Mouse (Mus musculus): ENCODE measurements around the gene Foxm1.

Gene Foxm1

GRCm38 (mm10) chr6:128362381-128363006 lies at the start of gene Foxm1, which contains the start of gene Rhno1:
Gene Foxm1 (plus strand): TSS chr6:128362967.
Gene Rhno1 (minus strand): TSS chr6:128362911.
- in situ Hi-C loops (cut with MboI; ENCODE audit: unreplicated experiment in 2 of 2) = loop anchor here (5.0 to 25.0 kb wide), 3 partner anchors 50 to 1225 kb away; no protein-coding TSS in a partner anchor

- in situ Hi-C loops (cut with MboI; ENCODE audit: unreplicated experiment in 2 of 2) = loop anchor here (5.0 to 25.0 kb wide), 5 partner anchors 43 to 777 kb away; partner anchors contain the start of gene Tulp3 (in 1 of the 2)
Measured at GRCm38 (mm10) chr6:128314796-128315195, 48.0 kb upstream of the Foxm1 start.

- in situ Hi-C loops (cut with MboI; ENCODE audit: unreplicated experiment in 2 of 2) = loop anchor here (5.0 to 25.0 kb wide), 5 partner anchors 42 to 778 kb away; partner anchors contain the start of gene Tulp3 (in 1 of the 2)
Measured at GRCm38 (mm10) chr6:128315597-128315996, 47.2 kb upstream of the Foxm1 start.

GRCm38 (mm10) chr6:128318317-128318716 lies 44.5 kb upstream of the Foxm1 start:
- in situ Hi-C loops (cut with MboI; ENCODE audit: unreplicated experiment in 2 of 2) = loop anchor here (5.0 to 25.0 kb wide), 5 partner anchors 39 to 781 kb away; partner anchors contain the start of gene Tulp3 (in 1 of the 2)

- in situ Hi-C loops (cut with MboI; ENCODE audit: unreplicated experiment in 2 of 2) = no loop called here
Measured at GRCm38 (mm10) chr6:128334397-128335124, 28.2 kb upstream of the Foxm1 start.

- in situ Hi-C loops (cut with MboI; ENCODE audit: unreplicated experiment in 2 of 2) = no loop called here
Measured at GRCm38 (mm10) chr6:128337467-128337866, 25.3 kb upstream of the Foxm1 start.

- in situ Hi-C loops (cut with MboI; ENCODE audit: unreplicated experiment in 2 of 2) = no loop called here
Measured at GRCm38 (mm10) chr6:128338876-128339275, 23.9 kb upstream of the Foxm1 start.

- in situ Hi-C loops (cut with MboI; ENCODE audit: unreplicated experiment in 2 of 2) = no loop called here
Measured at GRCm38 (mm10) chr6:128341956-128342723, 20.6 kb upstream of the Foxm1 start.

GRCm38 (mm10) chr6:128345623-128346022 lies 17.1 kb upstream of the Foxm1 start:
- in situ Hi-C loops (cut with MboI; ENCODE audit: unreplicated experiment in 2 of 2) = no loop called here

- in situ Hi-C loops (cut with MboI; ENCODE audit: unreplicated experiment in 2 of 2) = no loop called here
Measured at GRCm38 (mm10) chr6:128346782-128347181, 16.0 kb upstream of the Foxm1 start.

- in situ Hi-C loops (cut with MboI; ENCODE audit: unreplicated experiment in 2 of 2) = loop anchor here in 1 of 2 experiments (25.0 kb wide), 1 partner anchor 1212 kb away; no protein-coding TSS in a partner anchor
Measured at GRCm38 (mm10) chr6:128349711-128350110, 13.1 kb upstream of the Foxm1 start.

- in situ Hi-C loops (cut with MboI; ENCODE audit: unreplicated experiment in 2 of 2) = loop anchor here in 1 of 2 experiments (25.0 kb wide), 1 partner anchor 1217 kb away; no protein-coding TSS in a partner anchor
Measured at GRCm38 (mm10) chr6:128354140-128354539, 8.6 kb upstream of the Foxm1 start.

- in situ Hi-C loops (cut with MboI; ENCODE audit: unreplicated experiment in 2 of 2) = loop anchor here (5.0 to 25.0 kb wide), 3 partner anchors 33 to 1218 kb away; no protein-coding TSS in a partner anchor
Measured at GRCm38 (mm10) chr6:128355201-128355681, 7.5 kb upstream of the Foxm1 start.

GRCm38 (mm10) chr6:128355726-128356416 lies 6.9 kb upstream of the Foxm1 start, which contains the start of gene Tulp3:
Gene Tulp3 (minus strand): TSS chr6:128355851.
- in situ Hi-C loops (cut with MboI; ENCODE audit: unreplicated experiment in 2 of 2) = loop anchor here (5.0 to 25.0 kb wide), 3 partner anchors 34 to 1219 kb away; no protein-coding TSS in a partner anchor

- in situ Hi-C loops (cut with MboI; ENCODE audit: unreplicated experiment in 2 of 2) = loop anchor here (5.0 to 25.0 kb wide), 3 partner anchors 37 to 1222 kb away; no protein-coding TSS in a partner anchor
Measured at GRCm38 (mm10) chr6:128358999-128359398, 3.8 kb upstream of the Foxm1 start.

- in situ Hi-C loops (cut with MboI; ENCODE audit: unreplicated experiment in 2 of 2) = loop anchor here (5.0 to 25.0 kb wide), 3 partner anchors 50 to 1225 kb away; no protein-coding TSS in a partner anchor
Measured at GRCm38 (mm10) chr6:128361901-128362300, 866 bp upstream of the Foxm1 start.

GRCm38 (mm10) chr6:128363007-128363825 lies 449 bp downstream of the Foxm1 start:
- in situ Hi-C loops (cut with MboI; ENCODE audit: unreplicated experiment in 2 of 2) = loop anchor here (5.0 to 25.0 kb wide), 3 partner anchors 49 to 1226 kb away; no protein-coding TSS in a partner anchor

GRCm38 (mm10) chr6:128364721-128365120 lies 2.0 kb downstream of the Foxm1 start:
- in situ Hi-C loops (cut with MboI; ENCODE audit: unreplicated experiment in 2 of 2) = loop anchor here (5.0 to 25.0 kb wide), 3 partner anchors 48 to 1227 kb away; no protein-coding TSS in a partner anchor
